Mouse (Mus musculus) T-helper 2 cell (primary cell): ENCODE measurements around the gene Shc3.

ENCODE experiments used
- in situ Hi-C: fragments of 300-600 bp; cut with MboI, MseI; formaldehyde crosslinking; loops from one replicate; pipeline ENCODE4 v1.15.1; 2025; ENCODE audit warnings: high pct_unique_total_duplicates

Shc3 gene

DNA sequence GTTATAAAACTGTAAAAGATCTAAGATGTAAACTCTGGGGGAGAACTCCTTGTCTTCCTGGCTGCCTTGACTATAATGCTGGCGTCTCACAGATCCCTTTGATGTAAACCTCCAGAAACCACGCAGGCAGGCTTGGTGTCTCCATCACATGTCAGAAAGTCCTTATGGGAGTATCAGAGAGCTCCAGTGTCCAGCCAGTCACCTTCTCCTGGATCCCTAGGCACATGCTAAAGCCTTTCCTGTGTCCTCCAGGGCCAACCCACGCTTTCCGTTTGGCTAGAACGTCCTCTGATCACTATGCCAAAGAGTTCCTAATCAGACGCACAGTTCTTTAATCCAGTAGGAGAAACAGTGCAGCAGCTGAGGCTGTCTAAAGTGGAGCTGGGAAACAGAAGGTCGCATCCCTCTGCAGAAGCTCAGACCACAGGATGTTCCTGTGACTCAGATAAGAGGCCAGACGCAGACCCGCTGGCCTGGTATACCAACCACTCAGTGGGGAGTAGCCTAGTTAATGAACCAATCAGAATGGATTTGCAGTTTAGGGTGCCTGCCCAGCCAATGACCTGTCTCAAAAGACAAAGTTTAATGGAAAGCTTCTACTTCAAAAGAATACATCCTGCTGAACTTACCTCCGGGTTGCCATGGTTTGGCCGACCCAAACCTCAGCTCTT lies 88.7 kb downstream of the Shc3 start:
- in situ Hi-C loops = no loop called here

DNA sequence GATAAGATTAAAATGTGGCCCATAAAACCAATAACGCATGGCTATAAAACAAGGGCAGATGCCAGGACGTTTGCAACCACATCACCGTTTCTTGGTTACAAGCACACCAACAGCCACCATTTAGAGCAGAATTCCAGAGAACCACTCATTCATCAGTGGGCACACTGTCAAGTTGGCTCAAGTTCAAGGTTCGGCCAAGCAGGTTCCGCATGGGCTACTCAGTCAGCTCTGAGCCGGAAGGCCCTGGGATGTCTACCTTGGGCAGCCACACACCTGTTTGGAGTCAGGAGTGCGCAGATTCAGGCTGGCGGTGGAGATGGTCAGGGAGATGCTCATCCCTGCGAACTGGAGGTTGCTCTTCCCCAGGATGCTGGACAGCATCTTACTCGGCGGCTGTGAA lies 89.4 kb downstream of the Shc3 start:
- in situ Hi-C loops = no loop called here

DNA sequence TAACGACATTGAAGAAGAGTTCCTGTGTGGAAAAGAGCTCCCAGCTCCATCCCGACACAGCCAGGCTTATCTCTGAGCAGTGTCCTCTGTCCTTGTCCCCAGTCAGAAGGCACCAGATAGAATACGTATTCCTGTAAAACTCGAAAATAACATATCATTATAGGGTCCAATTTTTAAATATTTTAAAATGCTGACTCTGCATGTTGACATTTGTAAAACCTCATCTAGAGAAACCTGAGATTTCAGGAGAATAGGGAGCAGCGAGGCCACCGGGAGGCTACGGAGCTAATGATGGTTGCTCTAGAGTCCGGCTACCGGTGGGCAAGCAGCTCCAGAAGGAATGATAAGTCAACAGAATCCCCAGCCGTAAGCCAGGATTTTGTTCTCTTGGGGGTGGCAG lies 92.2 kb downstream of the Shc3 start:
- in situ Hi-C loops = no loop called here

GRCm38 (mm10) chr13:51468697-51469250 lies 100.4 kb downstream of the Shc3 start:
- in situ Hi-C loops = no loop called here

- in situ Hi-C loops = no loop called here
Measured at GRCm38 (mm10) chr13:51466117-51466841, 102.9 kb downstream of the Shc3 start.

GRCm38 (mm10) chr13:51464294-51464693 lies 104.9 kb downstream of the Shc3 start:
- in situ Hi-C loops = no loop called here

DNA sequence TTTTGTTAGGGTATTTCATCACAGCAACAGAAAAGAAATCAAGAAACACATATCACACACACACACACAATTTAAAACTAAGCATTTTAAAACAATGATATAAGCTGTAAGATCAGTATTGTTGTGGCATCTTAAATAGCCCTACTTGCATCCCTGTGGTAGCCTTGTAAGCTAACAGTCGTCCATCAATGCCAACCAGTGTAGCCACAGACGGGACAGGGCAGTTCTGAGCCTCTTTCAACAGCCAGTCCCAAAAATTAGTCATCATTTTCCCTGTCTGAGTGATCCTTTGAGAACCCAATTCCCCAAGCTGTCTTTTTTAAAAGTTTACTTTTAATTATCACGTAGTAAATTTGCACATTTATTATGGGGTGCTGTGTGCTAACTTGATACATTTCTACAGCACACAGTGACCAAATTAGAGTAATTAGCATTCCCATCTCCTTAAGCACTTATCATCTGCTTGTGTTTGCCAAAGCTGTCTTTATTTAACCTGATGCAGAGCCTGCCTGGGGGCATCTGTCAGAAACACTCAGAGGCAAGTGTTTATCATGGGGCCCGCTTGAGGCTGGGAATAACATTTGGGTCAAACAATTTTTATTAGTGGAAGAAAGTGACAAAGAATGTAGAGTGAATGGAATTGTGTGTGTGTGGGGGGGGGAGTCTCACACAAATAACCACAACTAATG lies 112.9 kb downstream of the Shc3 start:
- in situ Hi-C loops = no loop called here

DNA sequence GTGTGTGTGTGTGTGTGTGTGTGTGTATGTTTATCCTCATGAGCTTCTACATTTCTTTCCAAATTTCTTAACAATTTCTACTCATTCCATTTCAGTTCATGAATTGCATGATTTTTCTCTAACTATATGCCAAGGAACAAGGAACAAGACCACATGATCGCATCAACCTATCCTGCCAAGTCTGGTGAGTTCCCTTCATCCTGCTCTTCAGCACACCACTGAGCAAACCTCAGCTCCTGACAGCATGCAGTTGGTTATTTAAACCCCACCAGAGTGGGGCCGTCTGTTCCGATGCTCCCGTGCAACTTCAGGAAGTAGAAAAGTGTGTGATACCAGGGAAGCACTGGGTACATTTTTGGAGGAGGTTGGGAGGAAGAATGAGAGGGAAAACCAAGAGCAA lies 122.7 kb downstream of the Shc3 start:
- in situ Hi-C loops = no loop called here

DNA sequence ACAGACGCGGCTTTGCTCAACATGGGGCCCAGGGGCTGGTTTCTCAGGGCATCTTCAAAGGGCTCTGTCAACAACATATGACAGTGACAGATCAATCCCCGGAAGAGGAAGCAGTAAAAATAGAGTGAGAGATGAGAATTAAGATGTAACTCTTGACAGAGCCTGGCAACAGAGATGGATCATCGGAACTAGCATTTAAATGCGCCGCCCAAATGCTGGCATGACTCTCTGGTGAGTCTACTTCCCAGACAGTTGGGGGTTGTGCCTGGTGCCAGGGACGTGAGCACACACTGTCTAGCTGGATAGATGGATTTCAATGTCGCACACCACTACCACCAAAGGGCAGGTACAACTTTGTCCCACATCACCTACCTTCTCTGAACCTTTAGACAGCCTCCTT lies 126.3 kb downstream of the Shc3 start:
- in situ Hi-C loops = no loop called here

DNA sequence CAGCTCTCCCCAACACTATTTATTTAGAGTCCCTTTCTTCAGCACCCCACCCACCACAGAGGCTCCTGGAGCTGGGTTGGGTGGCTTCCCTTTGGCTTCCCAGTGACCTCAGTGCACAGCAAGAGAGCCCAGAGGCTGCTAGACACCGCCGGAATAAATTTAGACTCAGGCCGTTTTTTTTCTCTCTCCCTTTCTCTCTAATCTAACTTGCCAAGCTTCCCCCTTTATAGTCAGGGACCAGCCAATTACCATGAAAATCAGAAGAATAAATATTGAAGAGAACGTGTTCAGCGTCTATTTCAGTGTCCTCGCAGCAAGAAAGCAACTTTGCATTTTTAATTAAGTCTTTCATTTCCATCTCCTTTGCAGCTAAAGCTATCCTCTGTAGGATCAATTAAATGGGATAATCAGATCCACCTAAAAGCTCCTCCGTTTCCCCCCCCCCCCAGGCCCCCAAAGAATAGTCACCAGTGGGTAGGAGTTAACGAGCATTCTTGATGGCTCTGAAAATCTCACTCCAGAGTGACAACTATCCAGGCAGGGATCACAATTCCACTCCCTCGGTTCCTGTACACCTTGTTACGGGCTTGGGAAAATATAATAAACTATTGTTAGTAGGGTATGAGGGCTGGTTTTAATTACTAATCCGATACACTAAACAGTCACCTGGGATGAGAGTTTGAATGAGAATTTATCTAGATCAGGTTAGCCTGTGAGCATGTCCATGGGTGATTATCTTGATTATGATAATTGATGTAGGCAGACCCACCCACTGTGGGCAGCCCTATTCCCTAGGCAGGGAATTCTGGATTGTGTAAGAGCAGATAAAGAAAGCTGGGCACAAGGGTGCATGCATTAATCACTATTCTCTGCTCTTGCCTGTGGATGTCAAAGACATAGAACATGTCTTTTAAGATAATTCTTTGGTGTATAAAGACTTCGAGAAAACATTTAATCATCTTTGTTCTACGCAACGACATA lies 131.8 kb downstream of the Shc3 start:
- in situ Hi-C loops = no loop called here

DNA sequence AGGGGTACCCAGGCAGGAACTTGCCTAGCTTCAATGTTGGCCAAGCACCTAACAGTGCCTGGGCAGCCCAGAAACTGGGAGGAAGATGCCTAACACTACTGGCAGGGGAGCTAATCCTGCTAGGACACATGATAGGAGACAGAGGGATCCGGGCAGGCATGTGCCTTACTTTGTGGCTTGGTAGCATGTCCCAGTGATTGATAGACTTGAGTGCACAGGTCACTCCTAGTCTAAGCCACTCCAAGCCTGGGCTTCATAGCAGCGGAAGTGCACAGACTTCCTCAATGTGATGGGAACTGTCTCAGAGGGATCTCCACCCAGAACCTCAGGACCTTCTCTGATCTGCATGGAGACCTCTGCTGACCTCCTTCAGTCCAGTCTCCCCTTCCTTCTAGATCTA lies 134.1 kb downstream of the Shc3 start:
- in situ Hi-C loops = no loop called here

DNA sequence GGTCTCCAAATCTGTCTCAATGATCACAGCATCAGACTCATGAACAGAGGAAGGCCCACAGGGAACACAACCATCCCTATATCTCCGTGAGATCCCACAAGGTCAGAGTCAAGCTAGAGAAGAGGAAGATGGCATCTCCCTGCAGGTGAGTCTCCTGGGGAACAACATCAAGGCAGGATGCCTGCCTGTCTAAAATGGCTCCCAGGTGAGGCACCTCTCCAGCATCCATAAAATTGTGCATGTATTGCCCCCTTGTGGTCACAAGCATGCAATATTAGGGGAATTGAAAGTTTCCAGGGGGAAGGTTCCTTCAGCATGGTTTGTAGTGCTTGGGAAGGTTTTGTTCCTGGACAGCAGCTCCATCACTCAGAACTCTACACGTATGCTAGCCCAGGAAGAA lies 134.8 kb downstream of the Shc3 start:
- in situ Hi-C loops = no loop called here

DNA sequence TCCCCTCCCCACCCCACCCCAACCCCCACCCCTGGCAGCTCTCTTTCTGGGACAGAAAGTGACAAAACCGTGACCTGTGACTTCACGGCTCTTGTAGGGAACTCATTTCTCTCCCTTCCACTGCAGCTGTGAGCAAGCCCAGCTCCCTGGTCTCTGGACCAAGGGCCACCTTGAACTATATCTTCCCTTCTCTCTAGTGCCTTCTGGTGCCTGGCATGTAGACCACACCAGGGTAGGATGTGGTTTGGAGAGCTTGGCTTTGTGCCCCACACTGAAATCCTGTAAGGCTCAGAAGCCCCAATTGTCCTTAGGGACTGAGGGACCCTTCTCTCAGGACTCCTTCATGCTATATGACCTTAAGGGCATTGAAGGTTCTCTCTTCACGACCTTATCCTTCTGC lies 135.8 kb downstream of the Shc3 start:
- in situ Hi-C loops = no loop called here

GRCm38 (mm10) chr13:51425662-51426443 lies 143.4 kb downstream of the Shc3 start:
- in situ Hi-C loops = no loop called here

GRCm38 (mm10) chr13:51424647-51425046 lies 144.6 kb downstream of the Shc3 start:
- in situ Hi-C loops = no loop called here

DNA sequence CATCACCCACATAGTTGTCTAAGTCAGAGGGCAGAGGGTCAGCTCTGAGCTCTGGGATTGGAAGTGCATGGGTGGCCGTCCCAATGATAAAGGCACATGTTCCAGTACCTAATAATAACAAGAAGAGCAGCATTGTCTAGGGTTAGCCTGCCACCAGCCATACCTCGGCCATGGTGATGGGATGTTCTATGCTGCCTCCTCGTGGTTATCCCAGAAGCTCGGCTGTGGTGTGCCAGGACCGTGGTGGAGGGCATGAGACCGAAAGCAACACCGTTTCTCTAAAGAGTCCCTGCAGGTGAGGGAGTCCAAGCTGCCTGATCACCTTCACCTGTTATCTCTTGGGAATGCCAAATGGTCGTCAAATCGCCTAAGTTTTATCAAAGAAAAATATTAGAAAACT lies 145.6 kb downstream of the Shc3 start:
- in situ Hi-C loops = no loop called here

DNA sequence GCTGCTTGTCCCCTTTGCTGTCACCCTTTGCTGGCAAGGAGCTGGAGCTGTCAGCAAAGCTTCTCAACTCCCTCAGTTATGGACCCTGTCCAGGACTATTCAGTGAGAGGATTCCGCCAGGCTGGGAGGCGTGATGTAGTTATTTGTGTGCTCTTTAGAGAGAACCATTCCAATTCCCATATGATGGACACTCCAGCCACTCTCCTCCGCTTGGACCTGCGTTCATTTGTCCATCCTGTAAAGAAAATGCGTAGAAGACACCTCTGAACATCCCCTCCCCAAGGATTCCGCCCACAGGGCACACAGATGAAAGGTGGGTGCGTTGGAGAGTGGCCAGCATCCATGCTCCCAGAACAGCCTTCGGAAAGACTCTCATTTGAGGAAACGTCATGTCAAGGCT lies 148.4 kb downstream of the Shc3 start:
- in situ Hi-C loops = no loop called here

DNA sequence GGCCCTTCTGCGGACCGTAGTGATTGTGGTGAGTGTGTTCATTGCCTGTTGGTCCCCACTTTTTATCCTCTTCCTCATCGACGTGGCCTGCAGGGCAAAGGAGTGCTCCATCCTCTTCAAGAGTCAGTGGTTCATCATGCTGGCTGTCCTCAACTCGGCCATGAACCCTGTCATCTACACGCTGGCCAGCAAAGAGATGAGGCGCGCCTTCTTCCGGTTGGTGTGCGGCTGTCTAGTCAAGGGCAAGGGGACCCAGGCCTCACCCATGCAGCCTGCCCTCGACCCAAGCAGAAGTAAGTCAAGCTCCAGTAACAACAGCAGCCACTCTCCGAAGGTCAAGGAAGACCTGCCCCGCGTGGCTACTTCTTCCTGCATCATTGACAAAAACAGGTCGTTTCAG lies 149.7 kb downstream of the Shc3 start:
- in situ Hi-C loops = loop anchor here (5.0 to 10.0 kb wide), 3 partner anchors 235 to 472 kb away; no protein-coding TSS in a partner anchor

DNA sequence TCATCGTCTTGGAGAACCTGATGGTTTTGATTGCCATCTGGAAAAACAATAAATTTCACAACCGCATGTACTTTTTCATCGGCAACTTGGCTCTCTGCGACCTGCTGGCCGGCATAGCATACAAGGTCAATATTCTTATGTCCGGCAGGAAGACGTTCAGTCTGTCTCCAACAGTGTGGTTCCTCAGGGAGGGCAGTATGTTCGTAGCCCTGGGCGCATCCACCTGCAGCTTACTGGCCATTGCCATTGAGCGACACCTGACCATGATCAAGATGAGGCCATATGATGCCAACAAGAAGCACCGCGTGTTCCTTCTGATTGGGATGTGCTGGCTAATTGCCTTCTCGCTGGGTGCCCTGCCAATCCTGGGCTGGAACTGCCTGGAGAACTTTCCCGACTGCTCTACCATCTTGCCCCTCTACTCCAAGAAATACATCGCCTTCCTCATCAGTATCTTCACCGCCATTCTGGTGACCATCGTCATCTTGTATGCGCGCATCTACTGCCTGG lies 150.2 kb downstream of the Shc3 start:
- in situ Hi-C loops = loop anchor here (5.0 to 10.0 kb wide), 3 partner anchors 234 to 472 kb away; no protein-coding TSS in a partner anchor
